Mouse (Mus musculus) adrenal gland, adult (tissue): ENCODE data around the gene Cd248.

Experiments used
- DNase-seq, 2 experiments: peaks; one replicate each; pipeline ENCODE4 v3.0.0; 2022 to 2023; ENCODE audit warnings: low spot score in 1 of 2; ENCODE audit not compliant: inconsistent age in 2 of 2

Gene Cd248

DNA sequence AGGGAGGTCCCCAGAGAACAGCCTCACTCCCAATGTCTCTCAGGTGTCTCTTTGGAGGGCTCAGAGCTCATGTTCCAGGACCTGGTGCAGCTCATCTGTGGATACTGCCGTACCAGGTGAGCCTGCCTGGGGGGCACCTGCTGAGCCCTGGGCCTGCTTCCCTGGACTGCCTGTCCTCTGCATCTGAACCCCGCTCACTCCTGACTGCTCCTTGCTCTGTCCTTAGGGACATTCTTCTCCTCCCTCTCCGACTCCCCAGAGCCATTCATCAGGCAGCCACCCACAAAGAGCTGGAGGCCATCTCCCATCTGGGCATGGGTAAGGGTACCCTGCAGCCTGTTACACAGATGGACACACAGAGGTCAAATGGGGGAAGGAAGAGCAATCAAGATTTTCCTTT lies 16.4 kb upstream of the Cd248 start:
- peak in 1 of 2 experiments; percentile 33 for DNase-seq

DNA sequence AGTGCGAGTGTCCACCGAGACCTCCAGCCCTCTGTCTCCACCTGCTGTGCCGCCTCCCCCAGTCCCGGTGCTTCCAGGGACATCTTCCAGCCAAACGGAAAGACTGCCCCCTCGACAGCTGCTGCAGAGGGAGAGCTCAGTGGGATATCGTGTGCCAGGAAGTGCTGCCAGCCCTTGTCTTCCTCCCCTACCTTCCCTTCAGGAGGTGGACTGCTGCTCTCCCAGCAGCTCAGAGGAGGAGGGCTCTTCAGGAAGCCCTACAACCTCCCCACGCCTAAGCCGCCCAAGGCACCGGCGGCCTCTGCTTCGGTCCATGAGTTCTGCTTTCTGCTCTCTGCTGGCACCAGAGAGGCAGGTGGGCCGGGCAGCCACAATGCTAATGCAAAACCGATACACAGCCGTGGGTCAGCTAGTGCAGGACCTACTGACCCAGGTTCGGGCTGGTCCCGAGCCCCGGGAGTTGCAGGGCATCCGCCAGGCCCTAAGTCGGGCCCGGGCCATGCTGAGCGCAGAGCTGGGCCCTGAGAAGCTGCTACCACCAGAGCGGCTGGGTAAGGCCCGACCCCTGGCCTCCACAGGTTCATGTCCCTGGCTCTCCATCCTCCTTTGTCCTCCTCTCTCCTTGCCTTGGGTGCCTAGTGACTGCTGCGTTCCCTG lies 15.6 kb upstream of the Cd248 start:
- no peak for DNase-seq

DNA sequence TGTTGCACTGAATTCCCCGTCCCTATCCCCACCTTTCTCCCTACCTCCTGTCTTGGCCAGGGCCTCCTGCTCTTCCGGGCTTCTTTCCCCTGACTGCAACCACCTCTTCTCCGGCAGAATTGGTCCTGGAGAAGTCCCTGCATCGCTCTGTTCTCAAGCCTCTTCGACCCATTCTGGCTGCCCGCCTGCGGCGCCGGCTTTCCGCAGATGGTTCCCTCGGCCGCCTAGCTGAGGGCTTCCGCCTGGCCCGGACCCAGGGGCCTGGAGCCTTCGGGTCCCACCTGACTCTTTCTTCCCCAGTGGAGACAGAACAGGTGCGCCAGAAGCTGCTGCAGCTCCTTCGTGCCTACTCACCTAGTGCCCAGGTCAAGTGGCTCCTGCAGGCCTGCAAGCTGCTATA lies 15.0 kb upstream of the Cd248 start:
- no peak for DNase-seq

DNA sequence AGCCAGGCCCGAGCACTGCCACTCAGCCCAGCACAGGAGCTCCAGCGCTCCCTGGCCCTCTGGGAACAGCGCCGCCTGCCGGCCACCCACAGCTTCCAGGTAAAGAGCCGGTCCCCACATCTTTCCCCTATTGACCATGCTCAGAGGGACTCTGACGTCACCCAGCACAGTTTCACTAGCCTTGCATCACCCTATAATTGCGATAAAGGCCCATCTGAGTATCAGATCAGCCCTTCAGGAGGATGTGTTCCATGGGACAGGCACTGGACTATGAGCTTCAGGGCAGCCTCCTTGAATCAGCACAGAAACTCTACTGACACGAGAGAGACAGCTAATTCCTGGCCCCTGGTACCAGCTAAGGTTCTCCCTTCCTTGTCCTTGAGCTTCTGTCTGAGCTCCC lies 14.0 kb upstream of the Cd248 start:
- DNase-seq = peak; percentile 57 to 82

DNA sequence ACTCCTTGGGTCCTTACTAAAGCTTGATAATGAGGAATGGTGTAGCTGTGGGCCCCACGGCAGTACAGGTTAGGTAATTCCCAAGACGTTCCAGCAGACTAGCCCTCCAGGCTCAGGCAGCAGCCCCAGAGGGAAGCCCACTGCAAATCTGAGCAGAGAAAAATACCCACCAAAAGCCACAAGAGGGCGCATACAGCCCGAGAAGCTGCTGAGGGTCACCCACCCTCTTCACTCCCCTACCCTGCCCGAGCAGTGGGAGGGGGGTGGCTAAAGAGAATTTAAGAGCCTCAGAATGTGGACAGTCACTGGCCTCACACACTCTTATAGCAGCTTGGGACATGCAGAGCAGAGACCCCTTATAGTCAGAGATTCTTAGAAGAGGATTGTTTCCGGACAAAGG lies 11.6 kb upstream of the Cd248 start:
- peak in 1 of 2 experiments; percentile 61 for DNase-seq

DNA sequence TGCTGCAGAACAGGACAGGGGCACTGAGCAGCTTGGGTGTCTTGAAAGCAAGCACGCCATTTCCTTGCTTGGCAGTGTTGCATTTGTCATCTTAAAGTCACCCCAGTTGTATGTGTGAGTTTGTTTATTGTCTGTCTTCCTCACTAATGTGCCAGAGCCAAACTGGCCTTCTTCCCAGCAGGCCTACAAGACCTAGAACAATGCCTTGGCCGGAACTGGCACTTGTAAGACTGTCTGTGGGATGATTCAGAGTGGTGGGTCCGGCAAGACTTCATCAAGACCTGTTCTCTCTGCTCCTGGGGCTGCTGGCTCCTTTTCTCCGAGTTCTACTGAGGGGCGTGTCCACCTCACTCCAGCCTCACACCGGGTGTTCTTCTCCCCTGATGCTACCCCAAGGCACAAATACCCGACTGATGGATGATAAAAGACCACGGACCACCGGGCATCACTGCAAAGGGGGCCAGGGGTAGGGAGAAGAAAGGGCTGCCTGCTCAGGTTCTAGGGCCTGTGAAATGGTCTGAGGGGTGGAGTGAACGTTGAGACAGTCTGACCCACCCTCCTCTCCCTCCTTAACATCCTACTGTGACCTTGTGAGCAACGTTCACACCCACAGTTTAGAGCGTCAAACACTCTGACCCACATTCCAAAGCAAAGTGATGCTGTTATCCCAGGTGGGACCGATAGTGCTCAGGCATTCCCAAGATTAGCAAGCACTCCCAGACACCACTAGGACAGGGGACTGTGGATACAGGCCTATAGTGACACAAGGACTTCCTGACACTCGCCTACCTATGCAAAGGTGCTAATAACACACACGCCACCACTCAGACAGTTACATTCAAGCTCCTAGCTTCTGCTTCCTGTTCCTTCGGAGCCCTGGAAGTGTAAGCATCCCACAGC lies 9.8 kb upstream of the Cd248 start:
- no peak for DNase-seq

DNA sequence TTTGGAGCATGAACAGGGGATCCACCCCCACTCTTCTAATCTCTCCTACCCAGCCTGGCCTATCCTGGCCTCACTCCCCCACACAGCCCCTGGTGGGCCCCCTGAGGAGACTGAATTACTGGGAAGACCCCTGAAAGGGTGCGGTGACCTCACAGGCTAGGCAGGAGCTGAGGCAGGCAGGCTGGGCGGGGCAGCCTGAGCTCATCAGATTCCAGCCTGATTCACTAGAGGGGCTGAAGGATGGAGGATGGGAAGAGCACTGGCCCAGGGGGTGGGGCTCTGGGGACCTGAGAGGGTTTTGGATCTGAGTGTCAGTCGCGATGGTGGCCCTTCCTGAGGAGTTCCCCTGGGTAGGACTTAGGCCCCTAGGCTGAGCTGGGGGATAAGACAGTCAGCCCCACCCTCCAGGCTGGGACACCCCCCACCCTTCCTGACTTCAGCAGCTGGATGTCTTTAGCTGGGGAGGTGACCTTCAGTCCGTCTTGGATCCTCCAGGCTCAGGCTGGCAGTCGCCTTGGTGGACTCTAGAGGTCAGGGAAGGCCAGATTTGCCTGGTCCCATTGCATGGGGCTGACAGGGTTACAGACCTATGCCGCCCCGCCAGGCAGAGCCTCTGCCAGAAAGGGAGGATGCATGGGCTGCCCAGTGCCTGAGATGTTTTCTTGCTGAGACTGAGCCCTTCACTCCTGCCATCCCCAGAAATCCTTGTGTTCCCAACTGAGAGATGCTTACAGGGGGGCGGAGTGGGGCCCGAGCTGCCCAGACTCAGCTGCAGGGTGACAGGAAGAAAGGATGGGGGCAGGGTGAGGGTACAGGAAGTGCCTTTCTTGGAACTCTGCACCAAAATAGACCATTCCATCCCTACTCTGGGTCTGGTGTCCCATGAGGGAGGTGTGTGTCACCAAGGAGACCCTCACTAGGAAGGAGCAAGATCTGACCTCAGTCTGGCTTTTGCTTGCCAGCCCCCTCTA lies 8.8 kb upstream of the Cd248 start:
- no peak for DNase-seq

DNA sequence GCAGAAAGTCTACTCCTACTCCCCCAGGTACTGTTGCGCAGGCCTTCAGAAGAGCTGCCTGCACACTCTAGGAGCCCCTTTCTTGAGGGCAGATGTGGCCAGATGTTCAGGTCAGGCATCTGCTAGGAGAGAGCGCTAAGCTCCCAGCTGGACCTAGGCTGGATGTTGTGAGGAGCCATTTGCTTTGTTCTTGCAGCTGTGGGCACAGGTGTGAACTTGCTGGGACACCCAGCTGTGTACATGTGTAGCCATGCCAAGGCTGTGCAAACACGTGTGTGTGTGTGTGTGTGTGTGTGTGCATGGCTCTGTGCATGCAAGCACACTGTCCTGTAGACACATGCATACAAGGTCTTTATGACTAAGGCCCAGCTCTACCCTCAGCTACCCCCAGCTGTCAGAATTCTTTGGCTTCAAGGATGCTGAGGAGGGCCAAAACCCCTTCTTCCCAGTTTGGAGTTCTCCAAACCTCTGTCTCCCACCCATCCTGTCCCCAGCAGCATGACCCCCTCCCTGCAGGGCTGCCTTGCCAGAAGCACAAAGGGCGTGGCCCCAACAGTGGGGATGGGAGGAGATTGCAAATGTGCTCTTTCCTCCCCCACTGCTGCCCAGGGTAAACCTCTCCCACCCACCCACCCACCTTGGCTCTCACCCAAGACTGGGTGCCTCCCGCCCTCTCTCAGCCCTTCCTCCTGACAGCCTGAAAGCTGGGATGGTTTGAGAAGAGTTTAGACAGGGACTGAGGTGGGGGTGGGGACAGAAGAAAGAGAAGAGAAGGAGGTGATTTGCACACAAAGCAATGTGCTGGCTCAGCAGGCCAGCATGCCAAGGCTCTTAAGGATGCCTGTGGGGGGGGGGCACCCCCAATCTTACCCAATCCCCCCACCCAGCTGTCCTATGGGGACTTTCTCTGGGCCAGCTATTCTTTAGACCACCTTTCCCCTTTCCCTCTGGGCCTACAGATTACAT lies 7.2 kb upstream of the Cd248 start:
- DNase-seq = no peak

DNA sequence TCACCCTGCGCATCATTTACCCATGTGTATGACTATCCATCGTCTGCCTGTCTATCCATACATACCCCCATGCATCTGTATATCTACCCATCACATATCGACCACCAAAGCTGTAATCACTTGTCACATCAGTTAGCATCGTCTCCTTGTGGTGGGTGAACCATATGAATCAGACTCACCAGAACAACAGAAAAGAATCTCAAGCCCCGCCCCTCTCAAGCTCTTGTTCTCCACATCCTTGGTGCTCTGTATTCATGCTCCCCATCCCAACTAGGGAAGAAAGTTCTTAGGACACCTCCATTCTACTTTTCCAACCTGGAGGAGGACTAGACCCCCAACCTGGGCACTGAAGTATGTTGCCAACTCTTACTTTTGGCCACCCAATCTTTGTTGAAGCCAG lies 5.8 kb upstream of the Cd248 start:
- DNase-seq = no peak

DNA sequence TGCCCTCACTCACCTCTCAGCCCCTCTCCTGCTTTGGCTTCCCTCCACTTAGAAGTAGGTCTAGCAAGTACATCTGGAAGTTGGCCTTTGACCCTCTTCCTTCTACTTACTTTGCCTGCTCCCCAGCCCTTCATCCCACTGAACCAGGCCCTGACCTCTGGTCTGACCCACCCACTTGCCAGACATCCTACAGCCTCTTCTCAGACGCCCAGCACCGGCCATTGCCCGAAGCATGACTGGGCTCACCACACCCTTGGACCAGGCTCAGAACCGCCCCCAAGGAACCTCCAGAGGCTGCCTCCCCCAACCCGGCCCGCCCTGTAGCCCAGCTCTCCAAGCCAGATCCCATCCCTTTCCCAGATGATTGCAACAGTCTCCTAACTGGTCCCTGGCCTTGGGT lies 5.4 kb upstream of the Cd248 start:
- DNase-seq = no peak

DNA sequence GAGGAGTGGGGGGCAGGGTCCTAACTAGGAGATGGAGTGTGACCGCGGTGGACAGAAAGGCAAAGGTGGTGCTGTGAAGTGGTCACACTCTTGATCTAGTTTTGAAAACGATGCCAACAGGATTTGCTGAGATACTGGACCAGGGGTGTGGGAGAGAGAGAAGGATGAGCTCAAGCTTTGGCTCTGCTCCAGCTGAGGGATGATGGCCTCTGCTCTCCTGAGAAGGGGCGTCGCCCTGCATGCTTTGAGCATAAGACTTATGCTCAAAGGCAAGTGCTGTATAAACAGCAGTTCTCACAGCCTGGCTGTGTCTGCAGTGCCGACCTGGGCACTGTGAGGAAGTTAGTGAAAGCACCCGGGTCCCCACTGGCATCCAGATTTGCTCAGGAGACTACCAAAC lies 2.8 kb upstream of the Cd248 start:
- DNase-seq = no peak

DNA sequence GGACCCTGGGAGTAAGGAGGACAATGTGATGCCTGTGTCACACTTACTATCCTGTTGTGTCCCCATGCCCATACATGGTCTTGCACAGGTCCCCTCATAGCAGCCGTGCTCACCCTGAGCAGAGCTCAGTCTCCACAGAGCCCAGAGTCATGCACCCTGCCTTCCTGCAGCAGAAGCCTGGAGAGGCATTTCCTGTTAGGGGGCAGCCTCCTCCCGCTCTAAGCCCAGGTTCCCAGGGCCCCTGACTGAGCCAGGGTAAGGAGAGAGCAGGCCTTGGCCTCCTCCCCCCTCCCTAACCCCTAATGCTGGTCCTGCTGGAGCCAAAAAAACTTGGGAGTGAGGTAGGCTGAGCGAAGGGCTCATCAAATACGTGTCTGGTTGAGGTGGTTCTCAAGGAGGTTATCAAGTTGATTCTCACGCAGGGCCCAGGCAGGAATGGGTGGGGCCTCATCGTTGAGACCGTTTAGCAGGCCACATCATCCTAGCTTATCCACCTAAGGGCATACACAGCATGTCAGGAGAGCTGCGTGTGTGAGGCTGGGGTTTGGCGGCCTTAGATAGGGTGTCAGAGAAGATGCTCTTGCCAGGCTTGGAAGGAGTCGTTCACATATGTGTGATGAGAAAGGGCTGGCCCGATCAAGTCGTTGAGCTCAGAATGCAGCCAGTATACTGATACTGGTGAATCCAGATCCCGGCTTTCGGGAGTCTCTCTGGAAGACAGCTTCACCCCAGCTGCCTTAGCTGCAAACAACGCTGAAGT lies 658 bp upstream of the Cd248 start:
- DNase-seq = peak in 1 of 2 experiments; percentile 38

DNA sequence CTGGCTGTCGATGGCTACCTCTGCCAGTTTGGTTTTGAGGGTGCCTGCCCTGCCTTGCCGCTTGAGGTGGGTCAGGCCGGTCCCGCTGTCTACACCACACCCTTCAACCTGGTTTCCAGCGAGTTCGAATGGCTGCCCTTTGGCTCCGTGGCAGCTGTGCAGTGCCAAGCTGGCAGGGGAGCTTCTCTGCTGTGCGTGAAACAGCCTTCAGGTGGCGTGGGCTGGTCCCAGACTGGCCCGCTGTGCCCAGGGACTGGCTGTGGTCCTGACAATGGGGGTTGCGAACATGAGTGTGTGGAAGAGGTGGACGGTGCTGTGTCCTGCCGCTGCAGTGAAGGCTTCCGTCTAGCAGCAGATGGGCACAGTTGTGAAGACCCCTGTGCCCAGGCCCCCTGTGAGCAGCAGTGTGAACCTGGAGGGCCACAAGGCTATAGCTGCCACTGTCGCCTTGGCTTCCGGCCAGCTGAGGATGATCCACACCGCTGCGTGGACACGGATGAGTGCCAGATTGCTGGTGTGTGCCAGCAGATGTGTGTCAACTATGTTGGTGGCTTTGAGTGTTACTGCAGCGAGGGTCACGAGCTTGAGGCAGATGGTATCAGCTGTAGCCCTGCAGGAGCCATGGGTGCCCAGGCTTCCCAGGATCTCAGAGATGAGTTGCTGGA lies 824 bp downstream of the Cd248 start:
- DNase-seq = no peak

DNA sequence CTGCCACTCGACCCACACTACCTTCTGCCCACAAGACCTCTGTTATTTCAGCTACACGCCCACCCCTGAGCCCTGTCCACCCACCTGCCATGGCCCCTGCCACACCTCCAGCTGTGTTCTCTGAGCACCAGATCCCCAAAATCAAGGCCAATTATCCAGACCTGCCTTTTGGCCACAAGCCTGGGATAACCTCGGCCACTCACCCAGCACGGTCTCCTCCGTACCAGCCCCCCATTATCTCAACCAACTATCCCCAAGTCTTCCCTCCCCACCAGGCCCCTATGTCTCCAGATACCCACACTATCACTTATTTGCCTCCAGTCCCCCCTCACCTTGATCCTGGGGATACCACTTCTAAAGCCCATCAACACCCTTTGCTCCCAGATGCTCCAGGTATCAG lies 1.6 kb downstream of the Cd248 start:
- DNase-seq = no peak

DNA sequence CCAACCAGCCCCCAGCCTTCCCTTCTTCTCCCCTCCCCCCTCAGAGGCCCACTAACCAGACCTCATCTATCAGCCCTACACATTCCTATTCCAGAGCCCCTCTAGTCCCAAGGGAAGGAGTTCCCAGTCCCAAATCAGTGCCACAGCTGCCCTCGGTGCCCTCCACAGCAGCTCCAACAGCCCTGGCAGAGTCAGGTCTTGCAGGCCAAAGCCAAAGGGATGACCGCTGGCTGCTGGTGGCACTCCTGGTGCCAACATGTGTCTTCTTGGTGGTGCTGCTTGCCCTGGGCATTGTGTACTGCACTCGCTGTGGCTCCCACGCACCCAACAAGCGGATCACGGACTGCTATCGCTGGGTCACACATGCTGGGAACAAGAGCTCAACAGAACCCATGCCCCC lies 2.1 kb downstream of the Cd248 start:
- no peak for DNase-seq

DNA sequence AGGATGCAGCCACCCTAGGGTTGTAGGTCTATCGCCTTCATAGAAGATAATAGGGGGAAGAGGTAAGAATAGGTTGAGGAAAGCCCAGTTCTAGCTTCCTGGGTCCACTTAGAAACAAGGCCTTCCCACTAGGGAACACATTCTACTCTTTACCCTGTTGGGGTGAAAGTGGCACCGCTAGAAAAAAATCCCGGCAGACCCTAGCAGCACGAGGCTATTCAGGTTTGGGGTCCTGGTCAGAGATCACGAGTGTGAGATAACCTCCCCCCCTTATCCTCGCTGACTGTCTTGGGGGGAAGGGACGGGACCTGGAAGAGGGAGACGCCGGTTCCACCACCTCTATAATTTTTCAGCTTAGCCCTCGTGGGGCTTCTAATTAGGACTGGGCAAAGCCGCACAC lies 3.2 kb downstream of the Cd248 start:
- DNase-seq = no peak

DNA sequence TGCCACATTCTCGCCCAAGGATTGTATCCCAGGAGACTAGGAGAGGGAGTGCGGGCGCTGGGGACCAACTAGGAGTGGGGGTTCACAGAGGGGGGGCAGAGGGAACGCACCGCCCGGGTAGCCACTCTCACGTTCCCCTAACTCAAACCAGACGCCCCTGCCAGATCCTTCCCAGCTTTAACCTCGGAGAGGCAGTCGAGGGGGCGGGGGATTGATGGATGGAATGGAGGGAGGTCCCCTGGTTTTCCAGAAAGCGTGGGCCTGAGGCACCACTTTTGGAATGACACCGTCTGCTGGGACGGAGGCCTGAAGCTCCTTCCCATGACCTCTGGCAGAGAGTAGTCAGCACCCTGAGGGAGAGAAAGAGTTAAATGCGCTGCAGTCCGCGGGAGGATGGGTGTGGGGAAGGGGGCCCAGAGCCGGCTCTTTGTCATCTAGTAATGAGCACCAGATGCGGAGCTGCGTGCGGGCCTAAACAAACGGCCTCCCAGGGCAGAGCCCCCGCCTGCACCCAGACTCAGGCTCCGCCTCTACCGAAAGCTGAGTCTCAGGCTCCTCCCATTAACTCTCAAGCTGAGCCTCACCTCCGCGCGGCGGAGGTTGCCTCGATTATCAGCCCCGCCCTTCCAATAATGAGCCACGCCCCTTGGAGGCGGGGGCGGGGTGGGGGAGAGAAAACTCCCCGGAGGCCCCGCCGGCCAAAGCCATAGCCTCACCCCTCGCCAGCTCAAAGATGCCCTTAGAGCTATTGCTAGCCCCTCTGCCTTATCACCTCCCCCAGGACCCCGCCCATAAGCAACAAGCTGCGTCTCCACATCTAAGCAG lies 3.9 kb downstream of the Cd248 start:
- DNase-seq = peak; percentile 83 to 92

DNA sequence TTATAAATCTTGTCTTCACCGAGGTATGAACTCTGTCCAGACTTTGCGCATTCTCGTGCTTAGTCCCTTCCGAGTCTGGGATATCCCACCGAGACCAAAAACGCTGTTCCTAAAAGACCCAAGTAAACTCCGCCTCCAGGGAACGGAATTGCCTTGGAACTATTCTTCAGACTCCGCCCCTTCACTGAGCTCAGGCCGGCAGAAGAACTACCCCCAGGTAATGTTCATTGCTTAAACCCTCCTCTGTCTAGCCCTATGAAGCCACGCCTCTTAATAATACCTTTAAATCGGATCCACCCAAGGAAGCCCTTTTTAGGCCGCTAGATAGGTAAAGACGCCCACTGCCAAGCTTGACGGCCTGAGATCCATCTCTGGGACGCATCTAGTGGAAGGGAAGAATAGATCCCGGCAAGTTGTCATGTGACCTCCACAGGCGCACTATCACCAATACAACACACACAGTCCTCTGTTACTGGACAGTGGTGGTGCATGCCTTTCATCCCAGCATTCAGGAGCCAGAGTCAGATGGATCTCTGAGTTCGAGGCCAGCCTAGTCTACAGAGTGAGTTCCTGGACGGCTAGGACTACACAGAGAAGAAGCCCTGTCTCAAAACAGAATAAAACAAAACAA lies 4.6 kb downstream of the Cd248 start:
- peak in 1 of 2 experiments; percentile 39 for DNase-seq
